Mouse (Mus musculus): ENCODE data around the gene Adar.

Gene Adar

DNA sequence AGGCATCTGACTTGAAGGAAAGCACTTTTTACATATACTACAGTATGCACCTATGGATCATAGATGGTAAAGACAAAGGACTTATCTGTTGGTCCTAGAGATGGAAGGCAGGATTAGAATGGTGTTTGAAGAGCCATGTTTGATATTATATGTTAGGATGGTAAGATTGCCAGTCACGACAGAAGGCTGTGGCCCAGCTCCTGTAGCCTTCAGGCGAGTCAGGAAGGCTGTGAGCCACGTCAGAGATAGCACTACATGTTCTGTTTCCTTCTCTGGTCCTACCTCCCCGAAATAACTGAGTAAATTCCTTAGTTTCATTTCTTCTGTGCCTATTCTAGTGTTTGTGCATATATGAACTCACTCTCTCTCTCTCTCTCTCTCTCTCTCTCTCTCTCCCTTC lies 17.3 kb downstream of the Adar start:
- no peak for DNase-seq

DNA sequence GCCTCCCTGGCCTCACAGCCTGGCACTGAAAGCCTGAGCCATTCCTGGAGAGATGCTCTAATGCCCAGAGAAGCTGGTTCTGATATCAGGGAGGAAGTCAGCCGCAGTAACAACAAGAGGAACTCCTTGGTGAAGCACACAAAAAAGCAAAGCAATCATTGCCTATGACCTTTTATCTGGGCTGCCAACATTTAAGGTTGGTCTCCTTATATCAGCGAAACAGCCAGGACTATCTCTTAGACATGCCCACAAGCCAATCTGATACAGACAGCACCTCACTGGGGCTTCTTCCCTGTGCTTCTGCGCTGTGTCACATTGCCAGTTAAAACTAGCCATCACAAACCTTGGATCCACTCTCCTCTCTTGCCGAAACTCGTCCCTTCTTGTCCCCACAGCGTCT lies 23.7 kb downstream of the Adar start:
- no peak for DNase-seq

DNA sequence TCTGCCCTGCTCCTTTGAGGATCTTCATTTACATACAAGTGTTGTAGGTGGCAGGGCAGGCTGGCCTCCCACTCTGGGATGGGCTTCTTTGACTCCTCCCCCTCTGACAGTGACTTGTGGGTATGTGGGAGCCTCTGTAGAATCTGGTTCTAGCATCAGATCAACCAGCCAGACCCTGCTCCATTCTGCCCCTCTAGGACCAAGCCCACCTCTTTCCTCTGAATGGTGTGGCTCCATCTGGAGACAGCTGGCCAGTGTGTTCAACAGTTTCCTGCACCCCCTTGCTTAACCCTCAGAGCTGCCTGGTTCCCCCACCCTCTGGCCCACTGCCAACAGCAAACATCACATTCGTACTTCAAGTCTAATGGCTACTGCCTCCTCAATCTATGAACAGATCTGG lies 37.5 kb downstream of the Adar start:
- peak; percentile 34 for DNase-seq

DNA sequence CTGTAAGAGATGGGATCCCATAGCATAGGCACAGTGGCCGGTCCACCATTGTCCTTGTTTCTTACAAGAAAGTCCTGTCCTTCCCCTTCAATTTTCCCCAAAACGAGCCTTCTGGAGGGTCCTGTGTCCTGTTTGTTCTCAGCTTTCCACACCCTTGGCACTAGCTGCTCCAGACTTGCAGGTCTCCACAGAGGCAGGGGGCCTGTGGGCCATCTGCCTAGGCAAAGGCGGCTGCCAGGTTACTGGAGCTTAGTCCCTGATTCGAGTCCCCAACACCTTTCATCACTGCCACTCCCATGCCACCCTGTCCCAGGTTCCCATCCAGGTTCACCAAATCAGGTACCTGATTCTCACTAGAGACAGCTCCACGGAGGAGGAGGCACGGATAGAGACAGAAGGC lies 40.5 kb downstream of the Adar start:
- no peak for DNase-seq

- DNase-seq = no peak
These were observed 43.0 kb downstream of the Adar start for GRCm38 (mm10) chr3:89757851-89758250.

DNA sequence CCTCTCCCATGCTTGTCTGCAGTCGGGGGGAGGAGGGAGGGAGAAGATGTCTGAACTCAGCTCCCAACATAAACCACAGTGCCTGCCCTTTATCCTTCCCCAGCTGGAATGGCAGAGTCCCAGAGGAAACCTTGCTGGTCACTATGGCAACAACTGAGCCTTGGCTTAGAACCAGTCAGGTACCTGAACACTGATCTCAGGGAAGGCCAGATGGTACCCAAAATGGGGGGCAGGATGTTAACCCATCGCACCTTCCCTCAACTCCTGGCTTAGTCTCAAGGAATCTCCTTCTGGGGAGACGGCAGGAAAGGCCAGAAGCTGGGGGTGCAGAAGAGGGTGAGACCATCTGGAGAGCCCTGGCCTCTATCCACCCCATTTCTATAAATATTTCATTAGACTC lies 45.0 kb downstream of the Adar start:
- no peak for DNase-seq

- peak; percentile 87 for DNase-seq
These were observed 49.4 kb downstream of the Adar start, which contains the start of gene Chrnb2 for GRCm38 (mm10) chr3:89764119-89764724. Gene Chrnb2, minus strand, starts transcription at chr3:89764632.

DNA sequence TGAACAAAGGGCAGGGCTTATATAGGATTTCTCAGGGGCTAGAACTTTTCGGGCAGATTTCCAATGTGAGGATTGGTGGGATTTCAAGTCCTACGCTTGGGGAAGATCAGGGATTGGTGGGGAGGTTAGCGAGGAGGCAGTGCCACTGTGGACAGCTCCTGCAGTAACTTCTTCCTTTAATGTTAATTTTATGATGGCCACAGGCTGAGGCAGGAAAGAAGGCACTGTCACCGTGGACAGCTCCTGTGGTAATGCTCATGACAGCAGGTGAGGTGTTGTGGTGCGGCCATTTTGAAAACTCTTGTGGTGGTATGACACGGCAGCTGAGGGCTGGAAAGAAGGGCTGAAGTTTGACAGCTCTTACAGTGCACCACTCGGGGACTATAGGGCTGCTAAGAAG lies 54.8 kb downstream of the Adar start:
- DNase-seq = no peak

- no peak for DNase-seq
These were observed 55.7 kb downstream of the Adar start for GRCm38 (mm10) chr3:89770425-89771002.

- peak; percentile 89 for DNase-seq
These were observed 57.8 kb downstream of the Adar start for GRCm38 (mm10) chr3:89772588-89772967.

- peak; percentile 97 for DNase-seq
These were observed 58.3 kb downstream of the Adar start, which contains the start of gene Ube2q1 for GRCm38 (mm10) chr3:89772968-89773709. Gene Ube2q1, plus strand, starts transcription at chr3:89773616.

- peak; percentile 51 for DNase-seq
These were observed 59.0 kb downstream of the Adar start for GRCm38 (mm10) chr3:89773740-89774211.

GRCm38 (mm10) chr3:89774236-89774960 lies 59.6 kb downstream of the Adar start:
- no peak for DNase-seq

- DNase-seq = no peak
These were observed 61.2 kb downstream of the Adar start for GRCm38 (mm10) chr3:89776001-89776400.

DNA sequence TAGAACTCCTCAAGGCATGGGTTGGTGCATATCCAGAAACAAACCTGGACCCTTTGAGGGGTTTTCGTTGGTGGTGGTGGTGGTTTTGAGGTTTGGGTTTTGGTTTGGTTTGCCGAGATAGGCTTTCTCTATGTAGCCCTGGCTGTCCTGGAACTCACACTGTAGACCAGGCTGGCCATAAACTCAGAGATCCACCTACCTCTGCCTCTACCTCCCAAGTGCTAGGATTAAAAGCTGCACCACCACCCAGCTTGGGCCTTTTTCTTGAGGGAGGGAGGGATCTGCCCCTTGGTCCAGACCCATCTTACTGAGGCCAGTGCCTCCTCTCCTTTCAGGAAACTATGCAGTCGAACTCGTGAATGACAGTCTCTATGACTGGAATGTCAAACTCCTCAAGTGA lies 65.3 kb downstream of the Adar start:
- DNase-seq = no peak

- no peak for DNase-seq
These were observed 66.8 kb downstream of the Adar start for GRCm38 (mm10) chr3:89781640-89782039.

DNA sequence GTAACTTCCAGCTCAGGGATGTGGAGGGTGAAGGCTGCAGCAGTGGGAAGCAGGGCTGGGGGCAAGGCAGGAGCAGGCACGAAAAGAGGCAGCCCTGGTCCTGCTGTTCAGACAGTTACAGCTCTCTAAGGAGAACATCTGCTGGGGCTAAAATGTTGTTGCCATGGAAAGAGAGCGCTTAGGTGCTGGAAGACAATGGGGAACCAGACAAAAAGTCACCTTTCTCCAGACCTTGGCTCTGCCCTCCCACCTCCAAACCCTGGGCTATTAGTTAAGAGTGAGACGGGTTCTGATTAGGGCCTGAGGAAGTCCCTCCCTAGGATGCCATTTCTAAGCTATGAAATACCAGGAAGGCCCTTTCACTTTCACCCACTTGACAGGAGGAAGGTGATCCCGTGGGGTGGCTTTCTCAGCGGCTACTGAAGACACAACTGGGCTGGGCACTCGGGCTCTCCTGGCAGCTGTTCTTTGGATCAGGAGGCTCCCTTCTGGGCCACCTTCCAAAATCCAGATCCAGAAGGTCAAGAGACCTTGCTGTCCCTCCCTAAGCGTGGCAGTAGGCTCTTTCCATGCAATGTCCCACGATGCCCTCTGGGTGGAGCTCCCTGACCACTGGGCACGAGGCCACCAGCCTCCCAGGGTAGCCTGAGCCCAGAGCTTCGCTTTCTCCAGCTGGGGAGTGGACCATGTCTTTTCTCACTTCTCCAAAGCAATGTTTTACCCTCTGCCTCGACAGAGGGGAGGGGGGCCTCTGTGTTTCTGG lies 70.3 kb downstream of the Adar start:
- peak; percentile 94 for DNase-seq

- no peak for DNase-seq
These were observed 71.5 kb downstream of the Adar start for GRCm38 (mm10) chr3:89786275-89786674.

DNA sequence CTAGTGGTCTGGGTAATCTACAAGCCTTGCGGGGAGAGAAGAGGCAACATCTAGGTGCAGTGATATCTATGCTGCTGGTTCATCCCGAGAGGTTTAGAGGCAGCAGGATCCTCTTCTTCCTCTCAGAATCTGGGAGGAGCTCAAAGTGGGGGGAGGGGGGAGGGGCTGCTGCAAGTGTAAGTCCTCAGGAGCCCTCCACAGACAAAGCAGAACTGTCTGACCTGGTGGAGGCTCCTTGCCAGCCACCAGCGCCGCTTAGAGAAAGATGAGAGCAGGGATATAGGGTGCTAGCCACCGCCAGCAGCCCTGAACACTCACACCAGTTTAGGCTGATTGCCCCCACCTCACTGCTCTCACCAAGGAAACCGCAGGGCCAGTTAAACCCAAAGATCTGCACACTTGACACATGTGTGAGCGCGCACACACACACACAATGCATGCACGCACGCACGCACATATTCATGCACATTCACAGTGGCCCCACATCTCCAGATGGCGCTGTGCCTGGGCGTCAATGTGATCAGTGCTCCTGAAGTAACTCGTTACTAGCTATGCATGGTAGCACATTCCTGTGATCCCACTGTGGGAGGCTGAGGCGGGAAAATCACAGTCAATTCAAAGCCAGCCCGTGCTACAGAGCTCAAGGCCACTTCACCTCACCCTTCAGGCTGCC lies 74.0 kb downstream of the Adar start:
- DNase-seq = no peak

- DNase-seq = no peak
These were observed 79.8 kb downstream of the Adar start for GRCm38 (mm10) chr3:89794616-89795015.

- no peak for DNase-seq
These were observed 80.9 kb downstream of the Adar start for GRCm38 (mm10) chr3:89795746-89796145.

DNA sequence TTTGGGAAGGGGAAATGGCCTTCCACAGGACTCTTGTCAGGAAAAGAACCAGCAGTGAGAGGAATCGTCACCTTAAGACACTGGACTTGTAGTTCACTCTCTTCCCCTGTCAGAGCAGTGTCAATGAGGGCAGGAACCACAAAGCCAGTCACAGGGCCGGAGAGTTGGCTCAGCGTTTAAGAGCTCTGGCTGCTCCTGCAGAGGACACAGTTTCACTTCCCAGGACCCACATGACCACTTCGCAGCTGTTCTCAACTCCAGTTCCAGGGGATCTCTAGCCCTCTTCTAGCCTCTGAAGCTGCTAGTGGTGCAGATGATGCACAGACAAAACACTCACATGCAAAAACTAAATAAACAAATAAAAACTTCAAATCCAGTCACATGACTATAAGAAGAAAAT lies 81.5 kb downstream of the Adar start:
- no peak for DNase-seq

Measured in lung, postnatal 10 days (tissue).